Mouse (Mus musculus) kidney, postnatal 0 days (tissue): Measurements from ENCODE around the gene Shisa2. TPM values are rescaled to one million over a fixed set of nuclear protein-coding genes. Genes with fewer than 3 reads are reported as not detected.

ENCODE experiments used
- ATAC-seq: fragments of 200-750 bp; cut with Nextera tagmentation; replicated peaks from 2 replicates; pipeline ENCODE4 v1.8.0; 2017; ENCODE audit warnings: low read depth, moderate number of reproducible peaks, moderate TSS enrichment, moderate library complexity; ENCODE audit not compliant: low FRiP score
- DNase-seq: peaks from one replicate; pipeline ENCODE4 v3.0.0-alpha.2; 2016; ENCODE audit warnings: low spot score
- H3K27ac ChIP-seq: fragments of 300-500 bp; sonication (generic); 2 replicates; pipeline ENCODE4 v1.5.1; 2014; ENCODE audit warnings: mild to moderate bottlenecking
- H3K27me3 ChIP-seq: fragments of 300-500 bp; sonication (generic); 2 replicates; pipeline ENCODE4 v1.6.1; 2014; ENCODE audit warnings: low read length, mixed read lengths; ENCODE audit not compliant: insufficient read depth
- H3K36me3 ChIP-seq: fragments of 300-500 bp; sonication (generic); 2 replicates; pipeline ENCODE4 v1.6.1; 2014; ENCODE audit warnings: low read length, mixed read lengths; ENCODE audit not compliant: insufficient read depth
- H3K4me1 ChIP-seq: fragments of 300-500 bp; sonication (generic); replicated peaks from 2 replicates; pipeline ENCODE4 v1.6.1; 2014; ENCODE audit warnings: antibody characterized with exemption, low read length, mixed read lengths; ENCODE audit not compliant: insufficient read depth
- H3K4me2 ChIP-seq: fragments of 300-500 bp; sonication (generic); 2 replicates; pipeline ENCODE4 v1.6.1; 2014; ENCODE audit warnings: mild to moderate bottlenecking, low read length, moderate library complexity, mixed read lengths
- H3K4me3 ChIP-seq: fragments of 300-500 bp; sonication (generic); replicated peaks from 2 replicates; pipeline ENCODE4 v1.5.1; 2014; ENCODE audit warnings: low read depth, low read length
- H3K9ac ChIP-seq: fragments of 300-500 bp; sonication (generic); 2 replicates; pipeline ENCODE4 v1.6.1; 2014; ENCODE audit warnings: low read depth, low read length
- H3K9me3 ChIP-seq: fragments of 300-500 bp; sonication (generic); replicated peaks from 2 replicates; pipeline ENCODE4 v1.6.1; 2016; ENCODE audit warnings: low read length, inconsistent platforms, mixed read lengths
- CTCF ChIP-seq: IDR thresholded peaks from 2 replicates; pipeline ENCODE4 v1.5.1; 2016; ENCODE audit warnings: antibody characterized with exemption, low read depth, mild to moderate bottlenecking, moderate library complexity
- WGBS: fragments of 180-500 bp; shearing (Covaris S2); extraction: QIAGEN DNeasy Blood & Tissue Kit; methylation state at CpG from one replicate; pipeline ENCODE4 v1.1.7; 2014; 5-methylcytosine and 5-hydroxymethylcytosine counted together
- polyA plus RNA-seq: library from polyadenylated mRNA; unstranded; fragments of >200 nt; fragmentation: Nextera tagmentation; extraction: Ambion mirVana; gene quantifications from 2 replicates; pipeline ENCODE4 v1.2.1, GENCODE M21; 2015

The Shisa2 gene
- polyA plus RNA-seq, 1 experiment from 2014 or later, result 15.9 TPM

DNA sequence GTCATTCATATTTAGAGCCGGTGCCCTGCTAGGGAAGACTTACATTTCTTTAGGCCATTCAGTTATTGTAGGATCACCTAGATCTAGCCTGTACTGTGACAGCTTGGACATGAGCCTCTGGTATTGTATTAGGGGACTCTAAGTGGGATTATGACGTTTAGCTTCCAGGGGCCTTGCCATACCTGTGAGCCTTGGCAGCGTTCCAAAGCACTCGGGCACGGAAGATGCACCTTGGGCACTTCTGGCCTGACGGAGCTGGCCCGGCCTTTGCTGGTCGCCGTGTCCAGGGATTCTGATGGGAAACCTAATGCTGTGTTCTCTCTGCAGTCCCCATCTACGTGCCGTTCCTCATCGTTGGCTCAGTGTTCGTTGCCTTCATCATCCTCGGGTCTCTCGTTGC lies 4.2 kb downstream of the Shisa2 start:
- no peak overlapping the region for H3K4me2 ChIP-seq
- H3K36me3 ChIP-seq, result no peaks in the 10 kb centered on the region
- no peaks in the 10 kb centered on the region for H3K9me3 ChIP-seq
- no peak overlapping the region for H3K9ac ChIP-seq
- WGBS, result 73% methylated on average over 15 of the region's 15 CpGs
- H3K27me3 ChIP-seq, result no peaks in the 10 kb centered on the region
- no peak overlapping the region for H3K4me3 ChIP-seq
- TF ChIP-seq CTCF, result no peak
- ATAC-seq (no peak), DNase-seq (no peak)
- H3K27ac ChIP-seq, result no peak overlapping the region
- no peaks in the 10 kb centered on the region for H3K4me1 ChIP-seq

DNA sequence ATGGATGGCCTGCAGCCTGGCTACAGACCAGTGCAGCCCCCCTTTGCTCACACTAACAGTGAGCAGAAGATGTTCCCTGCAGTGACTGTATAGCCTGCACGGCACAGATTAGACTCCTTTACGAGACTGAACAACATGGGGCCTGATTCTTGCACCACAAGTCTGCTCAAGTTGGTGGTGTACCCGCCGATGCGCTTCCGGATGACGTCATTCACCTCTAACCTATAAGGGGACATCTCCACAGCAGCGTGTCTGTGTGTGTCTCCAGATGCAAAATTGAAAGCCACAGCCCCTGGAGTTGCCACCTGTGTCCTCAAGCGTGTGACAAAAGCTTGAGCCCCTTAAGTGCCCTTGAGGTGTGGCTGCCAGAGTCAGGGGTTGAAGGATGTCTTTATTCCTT lies 5.0 kb downstream of the Shisa2 start:
- ATAC-seq (no peak), DNase-seq (no peak)
- 92% methylated on average over 9 of the region's 9 CpGs for WGBS
- Histone ChIP-seq H3K27ac (no peak overlapping the region), H3K4me2 (no peak overlapping the region), H3K9ac (no peak overlapping the region), H3K4me3 (no peak overlapping the region), H3K36me3 (no peaks in the 10 kb centered on the region), H3K9me3 (no peaks in the 10 kb centered on the region), H3K27me3 (no peaks in the 10 kb centered on the region), H3K4me1 (no peaks in the 10 kb centered on the region)
- TF ChIP-seq CTCF, result no peak

DNA sequence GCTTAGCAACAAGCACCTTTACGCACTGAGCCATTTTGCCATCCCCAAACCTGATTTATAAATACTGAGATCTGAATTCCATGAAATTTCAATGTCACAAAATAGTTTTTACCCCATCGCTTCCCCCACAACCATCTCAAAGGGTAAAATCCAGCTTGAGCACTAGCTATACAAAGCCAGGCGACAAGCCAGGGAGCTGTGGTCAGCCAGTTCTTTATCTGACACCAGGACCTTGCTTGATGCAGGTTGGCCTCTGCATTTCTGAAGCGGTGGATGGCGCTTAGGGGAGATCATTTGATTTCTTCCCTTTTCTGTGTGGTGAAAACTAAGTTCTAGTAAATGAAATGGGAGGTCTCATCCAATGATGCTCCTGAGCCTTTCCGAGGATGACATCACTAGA lies 7.0 kb downstream of the Shisa2 start:
- H3K4me2 ChIP-seq, result no peak overlapping the region
- DNase-seq, result no peak
- no peak for TF ChIP-seq CTCF
- H3K27ac ChIP-seq, result no peak overlapping the region
- H3K27me3 ChIP-seq, result no peaks in the 10 kb centered on the region
- H3K36me3 ChIP-seq, result no peaks in the 10 kb centered on the region
- ATAC-seq, result no peak
- 86% methylated on average over 6 of the region's 6 CpGs for WGBS
- no peaks in the 10 kb centered on the region for H3K4me1 ChIP-seq
- no peaks in the 10 kb centered on the region for H3K9me3 ChIP-seq
- no peak overlapping the region for H3K9ac ChIP-seq
- no peak overlapping the region for H3K4me3 ChIP-seq

DNA sequence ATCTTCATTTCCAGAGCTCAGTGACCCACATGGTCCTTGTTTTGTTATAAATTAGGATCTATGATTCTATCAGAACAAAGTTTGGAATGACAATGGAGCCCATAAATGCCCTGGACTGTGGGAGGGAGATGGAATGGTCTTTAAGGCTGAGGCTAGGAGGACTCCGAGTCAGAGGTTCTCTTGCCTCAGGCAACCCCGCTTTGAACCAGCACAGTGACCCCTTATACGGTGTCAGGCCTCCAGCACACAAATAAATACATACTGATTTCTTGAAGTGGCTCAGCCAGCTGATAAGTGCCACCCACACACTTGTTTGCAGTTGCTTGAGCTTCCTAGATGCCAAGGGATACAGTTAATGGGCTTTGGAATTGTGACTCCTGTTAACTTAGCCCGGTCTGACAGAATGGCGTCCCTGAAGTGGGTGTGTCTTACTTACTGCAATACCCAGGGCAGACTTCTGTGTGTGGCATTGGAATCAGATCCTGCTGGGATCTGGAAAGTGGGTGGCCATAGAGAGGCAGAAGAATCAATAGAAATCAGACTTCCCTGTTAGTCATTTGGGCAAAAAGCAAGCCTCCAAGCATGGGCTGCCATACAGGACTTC lies 8.3 kb downstream of the Shisa2 start:
- no peak overlapping the region for H3K4me2 ChIP-seq
- no peaks in the 10 kb centered on the region for H3K36me3 ChIP-seq
- no peak overlapping the region for H3K9ac ChIP-seq
- H3K9me3 ChIP-seq, result no peaks in the 10 kb centered on the region
- no peak for TF ChIP-seq CTCF
- H3K27ac ChIP-seq, result no peak overlapping the region
- ATAC-seq (0 out of 2 replicates have a peak, but pooled peaks have one; percentile 13), DNase-seq (no peak)
- no peaks in the 10 kb centered on the region for H3K27me3 ChIP-seq
- no peak overlapping the region for H3K4me3 ChIP-seq
- WGBS, result 46% methylated on average over 5 of the region's 5 CpGs
- no peaks in the 10 kb centered on the region for H3K4me1 ChIP-seq

DNA sequence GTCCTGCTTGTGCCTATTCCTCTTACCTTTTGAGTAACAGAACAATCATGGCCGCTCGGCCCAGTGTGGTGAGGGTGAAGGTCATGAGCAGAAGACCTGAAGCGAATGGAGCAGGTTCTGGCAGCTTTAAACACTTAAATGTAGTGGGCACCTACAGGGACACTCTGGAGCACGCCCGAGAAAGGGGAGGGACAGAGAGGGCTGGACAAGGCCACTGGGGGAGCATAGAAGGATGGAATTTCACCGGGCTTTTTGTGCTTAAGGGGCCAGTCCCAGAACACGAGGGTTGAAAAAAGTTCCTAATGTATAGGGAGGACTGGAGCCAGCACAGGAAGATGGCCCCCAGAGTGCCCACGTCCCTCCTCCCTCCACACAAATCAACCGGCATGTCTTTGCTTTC lies 8.9 kb downstream of the Shisa2 start:
- H3K27me3 ChIP-seq, result no peaks in the 10 kb centered on the region
- DNase-seq, result no peak
- H3K4me1 ChIP-seq, result no peaks in the 10 kb centered on the region
- H3K4me2 ChIP-seq, result no peak overlapping the region
- peak; percentile 43; the same call in 1 of the 2 replicates for ATAC-seq
- WGBS, result 60% methylated on average over 9 of the region's 9 CpGs
- no peak for TF ChIP-seq CTCF
- no peak overlapping the region for H3K9ac ChIP-seq
- H3K9me3 ChIP-seq, result no peaks in the 10 kb centered on the region
- H3K27ac ChIP-seq, result no peak overlapping the region
- no peak overlapping the region for H3K4me3 ChIP-seq
- H3K36me3 ChIP-seq, result no peaks in the 10 kb centered on the region

DNA sequence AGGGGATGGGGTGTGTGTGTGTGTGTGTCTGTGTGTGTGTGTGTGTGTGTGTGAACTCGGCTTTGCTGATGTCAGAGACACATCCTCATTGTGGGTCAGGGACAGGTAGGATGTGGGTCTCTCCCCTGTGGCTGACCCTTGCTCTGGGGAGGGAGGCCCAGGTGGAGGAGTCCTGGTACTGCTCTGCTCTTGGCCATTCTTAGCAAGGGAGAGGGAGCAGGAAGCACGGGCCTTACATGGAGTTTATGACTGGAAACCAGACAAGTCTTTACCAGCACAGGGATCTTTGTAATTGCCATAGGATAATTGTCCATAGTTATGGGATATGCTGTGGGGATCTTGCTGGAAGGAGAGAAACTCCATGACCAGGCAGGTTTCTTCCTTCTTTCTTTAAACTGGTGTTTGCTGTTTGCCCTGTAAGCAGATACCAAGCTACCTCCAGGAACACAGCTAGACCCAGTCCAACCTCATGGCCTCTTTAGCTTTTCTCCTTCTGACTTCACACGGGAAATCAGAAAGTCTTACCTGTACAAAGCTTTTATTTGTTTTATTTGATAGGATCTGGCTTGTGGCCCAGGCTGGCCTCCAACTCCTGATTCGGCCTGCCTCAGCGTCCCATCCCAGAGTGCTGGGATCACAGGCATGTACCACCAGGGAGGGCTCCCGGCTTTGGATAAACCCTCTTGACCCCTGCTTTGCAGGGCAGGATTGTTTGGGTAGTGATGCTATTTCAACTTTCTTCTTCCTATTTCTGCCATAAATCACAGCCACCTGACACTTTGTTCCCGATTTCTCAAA lies 14.0 kb downstream of the Shisa2 start:
- Histone ChIP-seq H3K4me3 (no peak overlapping the region), H3K4me2 (no peak overlapping the region), H3K9ac (no peak overlapping the region), H3K9me3 (no peaks in the 10 kb centered on the region), H3K36me3 (no peaks in the 10 kb centered on the region), H3K27ac (no peak overlapping the region), H3K4me1 (0 out of 2 replicates have a peak, but pooled peaks cover 6% of the 10 kb centered on the region), H3K27me3 (no peaks in the 10 kb centered on the region)
- no peak for DNase-seq
- no peak for ATAC-seq
- TF ChIP-seq CTCF, result no peak
- 39% methylated on average over 7 of the region's 7 CpGs for WGBS
